Mouse (Mus musculus) heart, embryonic 11.5 days (tissue): ENCODE measurements around the gene Tomm20l. TPM values are rescaled to one million over a fixed set of nuclear protein-coding genes. Genes with fewer than 3 reads are reported as not detected.

Experiments
- ATAC-seq: fragments of 200-750 bp; cut with Nextera tagmentation; replicated peaks from 2 replicates; pipeline ENCODE4 v1.8.0; 2017; ENCODE audit warnings: moderate library complexity; ENCODE audit not compliant: insufficient number of reproducible peaks, low FRiP score, low TSS enrichment
- H3K27ac ChIP-seq: fragments of 300-500 bp; sonication (generic); 2 replicates; pipeline ENCODE4 v1.5.1; 2014; ENCODE audit warnings: mild to moderate bottlenecking, low read depth, low read length
- H3K27me3 ChIP-seq: fragments of 300-500 bp; sonication (generic); 2 replicates; pipeline ENCODE4 v1.6.1; 2014; ENCODE audit warnings: mild to moderate bottlenecking, low read length, mixed read lengths; ENCODE audit not compliant: control insufficient read depth, insufficient read depth
- H3K36me3 ChIP-seq: fragments of 300-500 bp; sonication (generic); 2 replicates; pipeline ENCODE4 v1.6.1; 2014; ENCODE audit warnings: mild to moderate bottlenecking, low read length, moderate library complexity, mixed read lengths; ENCODE audit not compliant: control insufficient read depth, insufficient read depth
- H3K4me1 ChIP-seq: fragments of 300-500 bp; sonication (generic); 2 replicates; pipeline ENCODE4 v1.6.1; 2014; ENCODE audit warnings: low read length; ENCODE audit not compliant: control insufficient read depth, insufficient read depth
- H3K4me2 ChIP-seq: fragments of 300-500 bp; sonication (generic); 2 replicates; pipeline ENCODE4 v1.6.1; 2014; ENCODE audit warnings: mild to moderate bottlenecking, moderate library complexity
- H3K4me3 ChIP-seq: fragments of 300-500 bp; sonication (generic); 2 replicates; pipeline ENCODE4 v1.5.1; 2014; ENCODE audit warnings: low read depth, low read length
- H3K9ac ChIP-seq: fragments of 300-500 bp; sonication (generic); 2 replicates; pipeline ENCODE4 v1.6.1; 2014; ENCODE audit warnings: mild to moderate bottlenecking, low read depth, low read length, moderate library complexity
- H3K9me3 ChIP-seq: fragments of 300-500 bp; sonication (generic); replicated peaks from 2 replicates; pipeline ENCODE4 v1.6.1; 2016; ENCODE audit warnings: low read length; ENCODE audit not compliant: control insufficient read depth
- WGBS: fragments of 180-500 bp; shearing (Covaris S2); extraction: QIAGEN DNeasy Blood & Tissue Kit; methylation state at CpG from one replicate; pipeline ENCODE4 v1.1.7; 2014; ENCODE audit not compliant: insufficient replicate concordance; 5-methylcytosine and 5-hydroxymethylcytosine counted together
- polyA plus RNA-seq: library from polyadenylated mRNA; unstranded; fragments of >200 nt; fragmentation: Nextera tagmentation; extraction: Ambion mirVana; gene quantifications from 2 replicates; pipeline ENCODE4 v1.2.1, GENCODE M21; 2014

Gene Tomm20l
- polyA plus RNA-seq, 1 experiment from 2014 or later: 0.63 TPM

DNA sequence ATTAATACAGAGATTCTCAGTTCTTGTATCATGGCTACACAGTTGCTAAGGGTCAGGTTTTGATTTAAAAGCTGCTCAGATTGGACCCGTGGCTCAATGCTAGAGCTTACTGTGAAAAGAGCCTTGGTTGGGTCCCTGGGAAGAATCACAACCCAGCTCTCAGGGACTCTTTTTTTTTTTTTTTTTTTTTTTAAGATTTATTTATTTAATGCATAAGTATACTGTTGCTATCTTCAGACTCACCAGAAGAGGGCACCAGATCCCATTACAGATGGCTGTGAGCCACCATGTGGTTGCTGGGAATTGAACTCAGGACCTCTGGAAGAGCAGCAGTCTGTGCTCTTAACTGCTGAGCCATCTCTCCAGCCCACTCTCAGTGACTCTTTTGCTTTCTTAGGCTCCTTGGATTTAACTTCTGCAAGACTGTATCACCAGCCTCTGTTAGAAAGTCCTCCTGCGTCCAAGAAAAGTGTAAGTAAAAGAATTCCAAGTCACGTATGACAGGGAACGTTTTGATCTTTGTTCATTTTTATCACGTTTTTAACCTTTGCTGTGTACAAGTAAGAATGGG is 28.1 kb downstream of the Tomm20l start:
- ATAC-seq: no peak
- H3K9me3 ChIP-seq: no peaks in the 10 kb centered on the region
- WGBS: 78% methylated on average over 5 of the region's 5 CpGs
- no peak overlapping the region for H3K9ac ChIP-seq
- no peak overlapping the region; the same call in 1 of the 2 replicates for H3K4me2 ChIP-seq
- peaks cover 6% of the 10 kb centered on the region; the same call in 1 of the 2 replicates for H3K4me1 ChIP-seq
- H3K27me3 ChIP-seq: no peaks in the 10 kb centered on the region
- no peak overlapping the region for H3K27ac ChIP-seq
- peaks cover 19% of the 10 kb centered on the region for H3K36me3 ChIP-seq
- no peak overlapping the region for H3K4me3 ChIP-seq

DNA sequence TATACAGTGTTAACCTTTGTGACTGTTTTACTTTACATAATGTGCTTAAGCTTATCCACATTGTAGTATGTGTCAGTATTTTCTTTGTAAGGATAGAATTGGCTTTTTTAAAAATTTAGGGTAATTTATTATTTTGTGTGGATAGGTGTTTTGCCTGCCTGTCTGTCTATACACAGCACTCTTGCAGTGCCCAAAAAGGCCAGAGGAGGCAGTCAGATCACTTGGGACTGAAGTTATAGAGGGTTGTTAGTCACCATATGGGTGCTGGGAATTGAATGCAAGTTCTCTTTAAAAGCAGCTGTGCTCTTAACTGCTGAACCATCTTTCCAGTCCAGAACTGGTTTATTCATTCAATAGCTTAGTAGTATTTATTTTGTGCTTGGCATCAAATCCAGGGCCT is 30.0 kb downstream of the Tomm20l start:
- Histone ChIP-seq H3K4me3 (no peak overlapping the region), H3K4me1 (peaks cover 6% of the 10 kb centered on the region; the same call in 1 of the 2 replicates), H3K9me3 (no peaks in the 10 kb centered on the region), H3K9ac (no peak overlapping the region), H3K27me3 (no peaks in the 10 kb centered on the region), H3K4me2 (no peak overlapping the region), H3K36me3 (peaks cover 19% of the 10 kb centered on the region), H3K27ac (no peak overlapping the region)
- no peak for ATAC-seq

DNA sequence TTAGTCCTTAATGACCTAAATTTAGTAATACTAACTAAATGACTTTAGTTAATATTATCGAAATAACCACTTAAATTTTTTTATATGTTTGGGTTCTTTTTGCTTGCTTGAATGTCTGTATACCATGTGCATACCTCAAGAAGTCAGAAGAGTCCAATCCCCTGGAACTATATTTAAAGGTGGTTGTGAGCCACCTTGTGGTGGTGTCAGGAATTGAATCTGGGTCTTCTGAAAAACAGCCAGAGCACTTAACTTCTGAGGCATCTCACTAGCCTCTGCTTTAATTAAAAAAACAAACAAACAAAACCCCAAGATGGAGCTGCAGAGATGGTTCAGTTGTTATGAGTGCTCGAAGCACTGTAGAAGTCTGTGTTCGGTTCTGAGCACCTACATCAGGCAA is 36.4 kb downstream of the Tomm20l start:
- Histone ChIP-seq H3K36me3 (peaks cover 16% of the 10 kb centered on the region), H3K27ac (no peak overlapping the region), H3K4me1 (no peaks in the 10 kb centered on the region), H3K27me3 (no peaks in the 10 kb centered on the region), H3K9ac (no peak overlapping the region), H3K4me3 (no peak overlapping the region), H3K4me2 (no peak overlapping the region), H3K9me3 (no peaks in the 10 kb centered on the region)
- no peak for ATAC-seq
- WGBS: 74% methylated on average over 3 of the region's 3 CpGs

DNA sequence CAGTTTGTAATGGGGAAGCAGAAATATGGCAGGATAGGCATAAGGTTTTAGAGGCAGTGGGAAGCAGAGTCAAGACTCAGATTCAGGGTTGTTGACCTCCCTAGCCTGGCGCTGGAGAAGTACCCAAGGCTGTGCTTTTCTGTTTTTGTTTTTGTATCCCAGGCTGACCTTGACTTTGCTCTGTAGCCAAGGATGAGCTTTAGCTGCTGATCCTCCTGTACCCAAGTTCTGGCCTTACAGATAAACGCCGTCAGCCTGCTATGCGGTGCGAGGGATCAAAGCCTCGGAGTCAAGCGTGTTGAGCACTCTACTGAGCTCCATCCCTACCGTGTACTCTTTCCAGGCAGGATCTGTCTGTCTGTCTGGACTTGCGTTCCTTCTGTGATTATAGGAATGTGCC is 37.6 kb downstream of the Tomm20l start:
- Histone ChIP-seq H3K27ac (no peak overlapping the region), H3K4me1 (no peaks in the 10 kb centered on the region), H3K4me2 (no peak overlapping the region), H3K27me3 (no peaks in the 10 kb centered on the region), H3K9me3 (no peaks in the 10 kb centered on the region), H3K4me3 (no peak overlapping the region), H3K36me3 (peaks cover 23% of the 10 kb centered on the region), H3K9ac (no peak overlapping the region)
- 93% methylated on average over 9 of the region's 9 CpGs for WGBS
- no peak for ATAC-seq

DNA sequence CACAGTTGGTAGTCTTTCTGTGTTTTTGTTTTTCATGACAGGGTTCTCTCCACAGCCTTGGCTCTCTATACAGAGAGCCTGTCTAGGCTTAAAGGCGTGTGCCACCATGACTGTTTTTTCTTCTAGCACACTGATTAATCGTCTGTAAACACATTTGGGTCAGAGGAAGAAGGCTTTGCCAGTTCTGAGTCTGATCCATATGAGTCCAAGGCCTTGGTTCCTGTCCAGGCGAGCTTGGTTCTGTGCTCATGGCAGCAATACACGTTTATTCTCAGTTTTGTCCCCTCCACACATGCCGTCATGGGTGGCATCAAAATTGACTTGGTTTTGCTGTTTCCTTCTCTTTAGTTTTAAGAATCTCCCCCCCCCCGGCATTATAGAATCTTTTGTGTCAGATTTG is 38.2 kb downstream of the Tomm20l start:
- Histone ChIP-seq H3K4me1 (no peaks in the 10 kb centered on the region), H3K27ac (no peak overlapping the region), H3K9ac (no peak overlapping the region), H3K4me2 (no peak overlapping the region), H3K36me3 (peaks cover 21% of the 10 kb centered on the region), H3K27me3 (no peaks in the 10 kb centered on the region), H3K4me3 (no peak overlapping the region), H3K9me3 (no peaks in the 10 kb centered on the region)
- WGBS: 91% methylated on average over 6 of the region's 6 CpGs
- no peak for ATAC-seq

DNA sequence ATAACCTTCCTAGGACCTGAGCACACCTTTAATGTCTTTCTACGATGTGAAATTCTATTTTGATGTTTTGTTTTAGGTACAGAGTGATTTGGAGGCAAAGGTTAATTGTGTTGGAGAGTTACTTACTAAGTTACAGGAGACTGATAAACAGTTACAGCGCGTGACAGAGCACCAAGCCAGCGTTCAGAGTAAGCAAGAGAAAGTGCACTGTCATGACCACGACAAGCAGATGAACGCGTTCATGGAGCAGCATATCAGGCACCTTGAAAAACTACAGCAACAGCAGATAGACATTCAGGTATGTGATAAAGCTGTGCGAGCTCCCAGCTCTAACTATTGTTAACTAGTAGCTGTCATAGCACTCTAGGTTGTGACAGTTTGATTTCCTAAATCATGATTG is 38.9 kb downstream of the Tomm20l start:
- H3K9ac ChIP-seq: no peak overlapping the region
- no peaks in the 10 kb centered on the region for H3K9me3 ChIP-seq
- no peak for ATAC-seq
- H3K4me3 ChIP-seq: no peak overlapping the region
- peaks cover 21% of the 10 kb centered on the region for H3K36me3 ChIP-seq
- no peaks in the 10 kb centered on the region for H3K27me3 ChIP-seq
- H3K27ac ChIP-seq: no peak overlapping the region
- WGBS: 83% methylated on average over 8 of the region's 8 CpGs
- no peak overlapping the region for H3K4me2 ChIP-seq
- no peaks in the 10 kb centered on the region for H3K4me1 ChIP-seq

DNA sequence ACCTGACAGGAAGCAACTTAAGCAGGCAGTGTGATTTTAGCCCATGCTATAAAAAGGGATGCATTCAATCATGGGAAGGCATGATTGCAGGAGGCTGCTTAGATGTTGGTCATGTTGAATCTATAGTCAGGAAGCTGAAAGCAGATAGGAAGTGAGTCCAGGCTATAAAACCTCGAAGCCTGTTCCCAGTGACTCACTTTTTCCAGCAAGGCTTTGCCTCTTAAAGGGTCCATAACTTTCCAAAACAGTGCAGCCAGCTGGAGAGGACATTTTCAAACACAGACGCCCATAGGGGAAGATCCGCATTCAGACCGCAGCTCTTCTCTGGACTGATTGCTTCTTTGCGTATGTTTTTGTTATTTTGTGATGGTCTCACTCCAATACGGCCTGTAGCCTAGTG is 43.8 kb downstream of the Tomm20l start:
- no peaks in the 10 kb centered on the region for H3K4me1 ChIP-seq
- no peak overlapping the region for H3K9ac ChIP-seq
- no peak for ATAC-seq
- no peak overlapping the region for H3K27ac ChIP-seq
- H3K4me3 ChIP-seq: no peak overlapping the region
- H3K27me3 ChIP-seq: no peaks in the 10 kb centered on the region
- no peaks in the 10 kb centered on the region for H3K9me3 ChIP-seq
- WGBS: 88% methylated on average over 6 of the region's 6 CpGs
- peaks cover 26% of the 10 kb centered on the region for H3K36me3 ChIP-seq
- no peak overlapping the region for H3K4me2 ChIP-seq

DNA sequence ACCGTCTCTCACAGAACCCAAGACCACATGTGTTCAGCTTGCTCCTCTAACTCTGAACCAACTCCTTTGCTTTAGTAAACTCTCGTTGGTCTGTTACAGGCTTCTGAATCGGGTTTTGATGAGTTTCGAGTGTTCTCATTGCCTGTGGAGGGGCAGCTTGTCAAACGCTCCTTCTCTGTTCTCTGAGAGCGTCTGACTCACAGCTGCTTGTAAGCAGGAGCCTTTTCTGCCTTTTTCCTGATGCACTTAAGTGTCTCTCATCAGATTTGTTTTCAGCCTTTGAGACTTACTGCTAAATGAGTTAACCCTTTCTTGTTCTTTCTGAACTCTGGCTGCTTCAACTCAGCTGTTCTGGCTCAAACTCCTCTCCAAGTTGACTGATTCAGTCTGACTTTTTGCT is 46.7 kb downstream of the Tomm20l start:
- H3K4me3 ChIP-seq: no peak overlapping the region
- no peak overlapping the region for H3K27ac ChIP-seq
- no peaks in the 10 kb centered on the region for H3K9me3 ChIP-seq
- H3K4me2 ChIP-seq: no peak overlapping the region
- no peak for ATAC-seq
- WGBS: 84% methylated on average over 6 of the region's 6 CpGs
- H3K27me3 ChIP-seq: no peaks in the 10 kb centered on the region
- H3K36me3 ChIP-seq: peaks cover 37% of the 10 kb centered on the region
- H3K9ac ChIP-seq: no peak overlapping the region
- no peaks in the 10 kb centered on the region for H3K4me1 ChIP-seq

DNA sequence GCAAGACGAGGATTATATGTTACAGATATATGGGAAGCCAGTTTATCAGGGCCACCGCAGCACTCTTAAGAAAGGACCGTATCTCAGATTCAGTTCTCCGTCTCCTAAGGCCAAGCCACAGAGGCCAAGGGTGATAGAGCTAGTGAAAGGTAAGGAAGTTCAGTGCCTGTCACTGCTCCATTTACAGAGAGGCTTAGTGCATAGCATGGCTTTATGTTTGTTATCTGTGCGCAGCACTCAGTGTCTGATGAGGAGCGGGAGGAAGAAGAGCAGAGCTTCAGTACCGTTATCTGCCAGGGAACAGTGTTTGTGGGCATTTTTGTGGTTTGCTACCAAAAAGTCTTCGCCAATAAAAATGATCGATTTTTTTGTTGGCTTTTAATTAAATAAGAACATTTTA is 53.2 kb downstream of the Tomm20l start:
- no peaks in the 10 kb centered on the region for H3K27me3 ChIP-seq
- no peaks in the 10 kb centered on the region for H3K4me1 ChIP-seq
- no peak overlapping the region for H3K4me2 ChIP-seq
- H3K36me3 ChIP-seq: peaks cover 39% of the 10 kb centered on the region
- H3K27ac ChIP-seq: no peak overlapping the region
- no peaks in the 10 kb centered on the region for H3K9me3 ChIP-seq
- H3K4me3 ChIP-seq: no peak overlapping the region
- H3K9ac ChIP-seq: no peak overlapping the region
- 76% methylated on average over 9 of the region's 9 CpGs for WGBS
- no peak for ATAC-seq
